In genomic region chr1:133131936-133132335, GRCm38 (mm10) we compare ENCODE assay signal across 7 mouse cellular contexts. TPM values are rescaled to one million over a fixed set of nuclear protein-coding genes. Genes with fewer than 3 reads are reported as not detected.
DNase-seq lines count a peak whose midpoint lies in the region; ATAC-seq and TF ChIP-seq lines count a peak whose summit lies in the region.

No protein-coding gene starts in this region.

- no peak for ATAC-seq in hindbrain, embryonic 12.5 days (ENCODE audit: low FRiP score)
- no peak for ATAC-seq in neural tube, embryonic 15.5 days (ENCODE audit: low FRiP score)
- ATAC-seq in frontal cortex, adult (ENCODE audit: low TSS enrichment), result no peak

- no peaks in the 10 kb centered on the region for H3K27me3 ChIP-seq in hindbrain, embryonic 12.5 days
- H3K27me3 ChIP-seq in liver, adult 2 months (ENCODE audit: control insufficient read depth, insufficient read depth, low read length), result no peaks in the 10 kb centered on the region
- H3K27me3 ChIP-seq in neural tube, embryonic 15.5 days (replicated peaks), result no peaks in the 10 kb centered on the region

- peaks cover 5% of the 10 kb centered on the region for H3K36me3 ChIP-seq in hindbrain, embryonic 12.5 days
- H3K36me3 ChIP-seq in liver, adult 2 months (ENCODE audit: control insufficient read depth, insufficient read depth, low read length), result peaks cover 17% of the 10 kb centered on the region
- peaks cover 2% of the 10 kb centered on the region for H3K36me3 ChIP-seq in neural tube, embryonic 15.5 days

- 1% methylated on average over 11 of the region's 11 CpGs for WGBS in hindbrain, embryonic 12.5 days
- under 1% methylated on average over 11 of the region's 11 CpGs for WGBS in liver, adult 2 months
- 0% methylated on average over 11 of the region's 11 CpGs for WGBS in neural tube, embryonic 15.5 days

- H3K27ac ChIP-seq in cortical plate, adult 2 months (ENCODE audit: insufficient read depth, low read length), result peak overlapping the region; percentile 94
- H3K27ac ChIP-seq in hindbrain, embryonic 12.5 days, result peak overlapping the region; percentile 97
- H3K27ac ChIP-seq in liver, adult 2 months (replicated peaks; ENCODE audit: insufficient read depth, low read depth, low read length), result peak overlapping the region; percentile 94
- peak overlapping the region; percentile 98 for H3K27ac ChIP-seq in neural tube, embryonic 15.5 days (replicated peaks)

- H3K4me3 ChIP-seq in cortical plate, adult 2 months (ENCODE audit: insufficient read depth, low read length), result peak overlapping the region; percentile 95
- peak overlapping the region; percentile 97 for H3K4me3 ChIP-seq in hindbrain, embryonic 12.5 days
- H3K4me3 ChIP-seq in liver, adult 2 months (ENCODE audit: insufficient read depth, low read depth, low read length), result peak overlapping the region; percentile 91
- peak overlapping the region; percentile 80 for H3K4me3 ChIP-seq in neural tube, embryonic 15.5 days (replicated peaks)

- H3K9me3 ChIP-seq in hindbrain, embryonic 12.5 days (replicated peaks), result no peaks in the 10 kb centered on the region
- no peaks in the 10 kb centered on the region for H3K9me3 ChIP-seq in neural tube, embryonic 15.5 days (replicated peaks)

- H3K9ac ChIP-seq in hindbrain, embryonic 12.5 days, result peak overlapping the region; percentile 96
- H3K9ac ChIP-seq in liver, adult 2 months (ENCODE audit: low read depth, low read length), result peak overlapping the region; percentile 96
- peak overlapping the region; percentile 97 for H3K9ac ChIP-seq in neural tube, embryonic 15.5 days (replicated peaks)

- peaks cover 33% of the 10 kb centered on the region; the same call in 1 of the 2 replicates for H3K79me2 ChIP-seq in liver, adult 2 months (ENCODE audit: control insufficient read depth, insufficient read depth, low read length)

- DNase-seq in thymus, postnatal 0 days (ENCODE audit: low spot score), result peak; percentile 29
- no peak for DNase-seq in thymus, postnatal 25 days
- peak; percentile 61 for DNase-seq in liver, adult 2 months (ENCODE audit: extremely low read depth, low read depth, low spot score)

- H3K4me1 ChIP-seq in cortical plate, adult 2 months (ENCODE audit: control insufficient read depth, insufficient read depth, low read length), result peaks cover 3% of the 10 kb centered on the region
- peaks cover 52% of the 10 kb centered on the region for H3K4me1 ChIP-seq in hindbrain, embryonic 12.5 days
- peaks cover 16% of the 10 kb centered on the region for H3K4me1 ChIP-seq in liver, adult 2 months (ENCODE audit: control insufficient read depth, insufficient read depth, low read length)
- H3K4me1 ChIP-seq in neural tube, embryonic 15.5 days, result peaks cover 62% of the 10 kb centered on the region

- no peak for TF ChIP-seq POLR2A in cortical plate, adult 2 months (IDR thresholded peaks at IDR 0.05; ENCODE audit: extremely low read depth, insufficient read depth, low read length)
- TF ChIP-seq POLR2A in liver, adult 2 months (IDR thresholded peaks at IDR 0.05; ENCODE audit: extremely low read depth, insufficient read depth, low read length), result no peak

- H3K4me2 ChIP-seq in hindbrain, embryonic 12.5 days (replicated peaks), result peak overlapping the region; percentile 99
- peak overlapping the region; percentile 98 for H3K4me2 ChIP-seq in neural tube, embryonic 15.5 days

- TF ChIP-seq CTCF in cortical plate, adult 2 months (IDR thresholded peaks at IDR 0.05; ENCODE audit: extremely low read depth, insufficient read depth, low read length), result no peak
- TF ChIP-seq CTCF in liver, adult 2 months (IDR thresholded peaks at IDR 0.05; ENCODE audit: low read depth, low read length), result no peak

RNA-seq across cellular contexts. Expression of gene Ppp1r15b, which starts 1.0 kb away (rescaled TPM):
- polyA plus RNA-seq in thymus, postnatal 0 days (2015; fragmentation: Nextera tagmentation; extraction: Ambion mirVana), result 32.4 and 34.2 TPM in 2 replicates
- polyA plus RNA-seq in cortical plate, adult 2 months (2012; rRNA removed), result 23.9 and 25.6 TPM in 2 replicates
- 49.1 and 53.4 TPM in 2 replicates for polyA plus RNA-seq in hindbrain, embryonic 12.5 days (2016; fragmentation: Nextera tagmentation; extraction: Ambion mirVana)
- 43.3 and 48.6 TPM in 2 replicates for total RNA-seq in liver, adult 2 months (2014; rRNA removed)
- 24.0 and 24.8 TPM in 2 replicates for polyA plus RNA-seq in liver, adult 2 months (2012; rRNA removed)
- 23.4 and 25.4 TPM in 2 replicates for polyA plus RNA-seq in neural tube, embryonic 15.5 days (2015; fragmentation: Nextera tagmentation; extraction: Ambion mirVana)

RNA-seq across cellular contexts. Expression of gene Plekha6, which starts 32.1 kb away (rescaled TPM):
- polyA plus RNA-seq in thymus, postnatal 0 days (2015; fragmentation: Nextera tagmentation; extraction: Ambion mirVana), result 0.28 and 0.44 TPM in 2 replicates
- polyA plus RNA-seq in cortical plate, adult 2 months (2012; rRNA removed), result 82.2 and 83.2 TPM in 2 replicates
- 25.8 and 29.1 TPM in 2 replicates for polyA plus RNA-seq in hindbrain, embryonic 12.5 days (2016; fragmentation: Nextera tagmentation; extraction: Ambion mirVana)
- 20.5 and 22.8 TPM in 2 replicates for total RNA-seq in liver, adult 2 months (2014; rRNA removed)
- polyA plus RNA-seq in liver, adult 2 months (2012; rRNA removed), result 29.0 and 37.2 TPM in 2 replicates
- polyA plus RNA-seq in neural tube, embryonic 15.5 days (2015; fragmentation: Nextera tagmentation; extraction: Ambion mirVana), result 17.1 and 20.5 TPM in 2 replicates

Comparison
In these comparisons a context has a peak if more than half of its experiments do, and no peak if none do; other contexts are left out.
1. RNA of gene Plekha6, which starts 32.1 kb away (polyA plus RNA-seq): 82.2 to 83.2 TPM in cortical plate, adult 2 months, 29.0 to 37.2 TPM in liver, adult 2 months, 25.8 to 29.1 TPM in hindbrain, embryonic 12.5 days and 17.1 to 20.5 TPM in neural tube, embryonic 15.5 days; 0.28 to 0.44 TPM in thymus, postnatal 0 days; every median in the first group is over 10 times any median in the second.
2. Peak in every context shown above with its lines, with median percentiles within 50 percentile points of each other: H3K27ac ChIP-seq, H3K4me3 ChIP-seq and H3K9ac ChIP-seq.